Mouse (Mus musculus) intestine, postnatal 0 days (tissue): Measurements from ENCODE around the gene Gm21863. TPM values are rescaled to one million over a fixed set of nuclear protein-coding genes. Genes with fewer than 3 reads are reported as not detected.
A peak's percentile ranks its signal among the peaks of the same experiment; 100 is the strongest.
"Not testable (repeated sequence)": the region's sequence is repeated elsewhere in the genome, so short reads cannot be mapped to it uniquely, and the experiment has no call there.

Experiments
- ATAC-seq: fragments of 200-750 bp; cut with Nextera tagmentation; 2 replicates; pipeline ENCODE4 v1.8.0; 2017; ENCODE audit warnings: mild to moderate bottlenecking, moderate TSS enrichment, moderate library complexity
- H3K27ac ChIP-seq: fragments of 300-500 bp; sonication (generic); 2 replicates; pipeline ENCODE4 v1.5.1; 2014; ENCODE audit warnings: mild to moderate bottlenecking, low read depth, low read length, moderate library complexity
- H3K27me3 ChIP-seq: fragments of 300-500 bp; sonication (generic); replicated peaks from 2 replicates; pipeline ENCODE4 v1.6.1; 2014; ENCODE audit warnings: low read length, mixed read lengths; ENCODE audit not compliant: control insufficient read depth, insufficient read depth
- H3K36me3 ChIP-seq: fragments of 300-500 bp; sonication (generic); 2 replicates; pipeline ENCODE4 v1.6.1; 2014; ENCODE audit warnings: mild to moderate bottlenecking, moderate library complexity; ENCODE audit not compliant: control insufficient read depth, insufficient read depth
- H3K4me1 ChIP-seq: fragments of 300-500 bp; sonication (generic); replicated peaks from 2 replicates; pipeline ENCODE4 v1.6.1; 2014; ENCODE audit warnings: antibody characterized with exemption, low read length, mixed read lengths; ENCODE audit not compliant: control insufficient read depth, insufficient read depth
- H3K4me2 ChIP-seq: fragments of 300-500 bp; sonication (generic); replicated peaks from 2 replicates; pipeline ENCODE4 v1.6.1; 2014; ENCODE audit warnings: low read depth, mild to moderate bottlenecking, moderate library complexity
- H3K4me3 ChIP-seq: fragments of 300-500 bp; sonication (generic); 2 replicates; pipeline ENCODE4 v1.5.1; 2014; ENCODE audit warnings: low read depth, low read length
- H3K9ac ChIP-seq: fragments of 300-500 bp; sonication (generic); 2 replicates; pipeline ENCODE4 v1.6.1; 2014; ENCODE audit warnings: mild to moderate bottlenecking, low read depth, low read length
- H3K9me3 ChIP-seq: fragments of 300-500 bp; sonication (generic); 2 replicates; pipeline ENCODE4 v1.6.1; 2016; ENCODE audit warnings: mixed run types; ENCODE audit not compliant: control insufficient read depth
- WGBS: fragments of 180-500 bp; shearing (Covaris S2); extraction: QIAGEN DNeasy Blood & Tissue Kit; methylation state at CpG from one replicate; pipeline ENCODE4 v1.1.7; 2014; 5-methylcytosine and 5-hydroxymethylcytosine counted together
- polyA plus RNA-seq: library from polyadenylated mRNA; unstranded; fragments of >200 nt; fragmentation: Nextera tagmentation; extraction: Ambion mirVana; gene quantifications from 2 replicates; pipeline ENCODE4 v1.2.1, GENCODE M21; 2015

Gene Gm21863
- polyA plus RNA-seq = not detected in 2 replicates

DNA sequence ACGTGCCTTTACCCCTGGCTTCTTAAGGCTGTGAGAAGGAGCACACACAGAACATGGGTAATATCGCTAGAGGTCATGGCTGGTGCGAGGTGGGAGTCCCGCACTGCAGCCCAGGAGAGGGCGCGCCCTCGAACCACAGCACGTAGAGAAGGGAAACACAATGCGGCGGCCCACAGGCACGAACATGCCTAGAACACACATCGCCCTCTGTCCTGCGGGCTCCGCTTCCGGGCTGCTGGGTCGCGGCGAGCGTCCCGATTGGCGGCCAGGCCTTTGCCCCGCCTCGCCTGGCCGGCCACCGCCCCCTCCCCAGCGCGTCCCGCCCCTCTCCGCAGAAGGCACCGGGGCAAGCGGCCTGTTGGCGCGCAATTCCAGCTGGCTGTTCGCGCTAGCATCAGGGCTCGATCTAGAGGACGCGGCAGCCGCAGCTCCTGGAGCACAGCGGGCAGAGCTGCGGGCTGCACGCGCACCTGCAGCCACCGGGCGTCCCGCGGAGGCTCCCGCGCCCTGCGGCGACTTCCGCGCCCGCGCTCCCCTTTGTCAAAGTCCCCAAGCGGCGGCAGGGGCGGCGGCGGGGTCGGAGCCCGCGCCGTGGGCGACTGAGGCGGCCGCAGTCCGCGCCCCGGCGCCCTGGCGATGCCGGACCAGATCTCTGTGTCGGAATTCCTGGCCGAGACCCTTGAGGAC is at the start of gene Gm21863:
TSS of gene Gm21863 (plus strand) at position 637 of the 687 bp plus-strand sequence.
- H3K9ac ChIP-seq, H3K36me3 ChIP-seq, H3K4me1 ChIP-seq, H3K27ac ChIP-seq, H3K9me3 ChIP-seq, H3K27me3 ChIP-seq, H3K4me3 ChIP-seq: not testable (repeated sequence)
- 0 out of 2 replicates have a peak within 1 kb of the TSS, but pooled peaks have one; percentile 24 for H3K4me2 ChIP-seq
- WGBS = 16% methylated on average over 52 of the region's 75 CpGs
- peak; percentile 71; the same call in 1 of the 2 replicates for ATAC-seq

DNA sequence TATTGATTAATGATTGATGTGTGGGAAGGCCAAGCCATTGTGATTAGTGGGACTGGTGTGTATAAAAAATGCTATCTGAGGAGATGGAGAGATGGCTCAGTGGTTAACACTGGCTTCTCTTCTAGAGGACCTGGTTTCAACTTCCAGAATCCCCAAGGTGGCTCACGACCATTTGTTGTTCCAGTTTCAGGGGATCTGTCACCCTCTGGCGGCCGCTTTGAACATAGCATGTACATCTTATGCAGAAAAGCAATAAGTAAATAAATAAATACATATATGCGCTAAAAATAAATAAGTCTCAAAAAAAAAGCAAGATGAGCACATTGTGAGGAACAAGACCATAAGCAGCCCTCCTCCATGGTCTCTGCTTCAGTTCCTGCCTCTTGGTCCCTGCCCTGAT is 26.3 kb upstream of the Gm21863 start:
- not testable (repeated sequence) for H3K9ac ChIP-seq, H3K4me3 ChIP-seq, H3K4me1 ChIP-seq, H3K9me3 ChIP-seq, H3K27ac ChIP-seq, H3K27me3 ChIP-seq, ATAC-seq, H3K36me3 ChIP-seq, H3K4me2 ChIP-seq
- 27% methylated on average over 4 of the region's 4 CpGs for WGBS
